Mouse (Mus musculus): Measurements from ENCODE around the gene Prdm5.

DNA sequence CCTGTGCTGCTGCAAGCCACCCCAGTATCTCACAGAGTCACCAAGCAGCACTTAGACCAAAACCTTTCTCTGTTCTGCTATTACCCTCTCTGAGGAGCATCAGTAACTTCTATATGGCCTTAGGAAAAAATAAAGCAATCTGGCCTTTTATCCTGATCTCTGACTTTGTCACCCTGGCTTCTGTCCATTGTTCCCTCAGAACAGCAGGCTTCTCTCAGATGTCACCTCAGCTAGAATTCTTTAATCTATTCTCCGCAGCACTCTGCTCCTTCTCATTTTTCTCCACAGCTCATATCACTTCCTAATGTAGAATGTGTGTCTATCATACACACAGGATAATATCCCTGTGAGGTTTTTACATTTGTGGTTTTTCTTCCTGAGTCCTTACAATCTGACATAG lies 99.5 kb downstream of the Prdm5 start:
- no peak for TF ChIP-seq CTCF (IDR thresholded peaks at IDR 0.05; ENCODE audit: control insufficient read depth, insufficient read depth, low read length)
- no peak for TF ChIP-seq POLR2A (IDR thresholded peaks at IDR 0.05; ENCODE audit: borderline replicate concordance, control insufficient read depth, low read depth, low read length)

All from bone marrow, adult 2 months (tissue).